Mouse (Mus musculus) adrenal gland, adult 18-20 months (tissue): ENCODE measurements at regions not wholly inside any gene's neighbourhood (a gene's known extent, or its start where the extent isn't known, plus 50 kb on each side); places are given as distances from the start of the nearest gene placed in this dataset.

Experiments used
- DNase-seq, 2 experiments: peaks; one replicate each; pipeline ENCODE4 v3.0.0; 2021 to 2022; ENCODE audit warnings: low spot score in 2 of 2

- DNase-seq = no peak
Measured at GRCm38 (mm10) chr13:107907966-107908365, 136.3 kb upstream of the Smim15 start.

- DNase-seq = no peak
Measured at GRCm38 (mm10) chr13:107904851-107905250, 139.4 kb upstream of the Smim15 start.

- DNase-seq = no peak
Measured at GRCm38 (mm10) chr13:107904051-107904740, 140.1 kb upstream of the Smim15 start.

- DNase-seq = no peak
Measured at GRCm38 (mm10) chr13:107903150-107903959, 140.9 kb upstream of the Smim15 start.

- DNase-seq = no peak
Measured at GRCm38 (mm10) chr13:107902800-107903149, 141.5 kb upstream of the Smim15 start.

GRCm38 (mm10) chr13:107899600-107900229 lies 144.5 kb upstream of the Smim15 start:
- DNase-seq = no peak

GRCm38 (mm10) chr13:107897646-107898045 lies 146.6 kb upstream of the Smim15 start:
- DNase-seq = no peak

GRCm38 (mm10) chr13:107897184-107897583 lies 147.1 kb upstream of the Smim15 start:
- DNase-seq = no peak

- DNase-seq = no peak
Measured at GRCm38 (mm10) chr13:107893581-107894183, 150.6 kb upstream of the Smim15 start.

- DNase-seq = no peak
Measured at GRCm38 (mm10) chr13:107893081-107893480, 151.2 kb upstream of the Smim15 start.

- DNase-seq = no peak
Measured at GRCm38 (mm10) chr13:107891946-107892345, 152.3 kb upstream of the Smim15 start.

GRCm38 (mm10) chr13:107890866-107891821 lies 153.1 kb upstream of the Smim15 start:
- DNase-seq = peak; percentile 66 to 72

- peak; percentile 97 for DNase-seq
Measured at GRCm38 (mm10) chr13:107889985-107890865, 154.0 kb upstream of the Smim15 start.

- no peak for DNase-seq
Measured at GRCm38 (mm10) chr13:107889588-107889984, 154.7 kb upstream of the Smim15 start.

- peak; percentile 72 to 73 for DNase-seq
Measured at GRCm38 (mm10) chr13:107888571-107889451, 155.4 kb upstream of the Smim15 start.

GRCm38 (mm10) chr13:107888231-107888555 lies 156.1 kb upstream of the Smim15 start:
- DNase-seq = no peak

- DNase-seq = no peak
Measured at GRCm38 (mm10) chr13:107887366-107888230, 156.6 kb upstream of the Smim15 start.

GRCm38 (mm10) chr13:107884836-107885235 lies 159.4 kb upstream of the Smim15 start:
- DNase-seq = no peak
